Mouse (Mus musculus) neural tube, embryonic 15.5 days (tissue): ENCODE results near the gene Cnih3. TPM values are rescaled to one million over a fixed set of nuclear protein-coding genes. Genes with fewer than 3 reads are reported as not detected.
A peak's percentile ranks its signal among the peaks of the same experiment; 100 is the strongest.

Experiments
- ATAC-seq: fragments of 200-750 bp; cut with Nextera tagmentation; 2 replicates; pipeline ENCODE4 v1.8.0; 2017; ENCODE audit warnings: mild to moderate bottlenecking, moderate TSS enrichment, moderate library complexity; ENCODE audit not compliant: low FRiP score
- H3K27ac ChIP-seq: fragments of 300-500 bp; sonication (generic); replicated peaks from 2 replicates; pipeline ENCODE4 v1.5.1; 2015; ENCODE audit warnings: mild to moderate bottlenecking, inconsistent platforms
- H3K27me3 ChIP-seq: fragments of 300-500 bp; sonication (generic); replicated peaks from 2 replicates; pipeline ENCODE4 v1.6.1; 2015; ENCODE audit warnings: inconsistent platforms
- H3K36me3 ChIP-seq: fragments of 300-500 bp; sonication (generic); 2 replicates; pipeline ENCODE4 v1.6.1; 2015; ENCODE audit warnings: inconsistent platforms
- H3K4me1 ChIP-seq: fragments of 300-500 bp; sonication (generic); 2 replicates; pipeline ENCODE4 v1.6.1; 2015; ENCODE audit warnings: inconsistent platforms
- H3K4me2 ChIP-seq: fragments of 300-500 bp; sonication (generic); 2 replicates; pipeline ENCODE4 v1.6.1; 2015; ENCODE audit warnings: inconsistent platforms, mild to moderate bottlenecking, moderate library complexity
- H3K4me3 ChIP-seq: fragments of 300-500 bp; sonication (generic); replicated peaks from 2 replicates; pipeline ENCODE4 v1.5.1; 2015; ENCODE audit warnings: mild to moderate bottlenecking, inconsistent platforms
- H3K9ac ChIP-seq: fragments of 300-500 bp; sonication (generic); replicated peaks from 2 replicates; pipeline ENCODE4 v1.6.1; 2015; ENCODE audit warnings: mild to moderate bottlenecking, inconsistent platforms
- H3K9me3 ChIP-seq: fragments of 300-500 bp; sonication (generic); replicated peaks from 2 replicates; pipeline ENCODE4 v1.6.1; 2016; ENCODE audit warnings: inconsistent platforms
- WGBS: fragments of 180-500 bp; shearing (Covaris S2); methylation state at CpG from one replicate; pipeline ENCODE4 v1.1.7; 2015; ENCODE audit warnings: mixed read lengths; 5-methylcytosine and 5-hydroxymethylcytosine counted together
- polyA plus RNA-seq: library from polyadenylated mRNA; unstranded; fragments of >200 nt; fragmentation: Nextera tagmentation; extraction: Ambion mirVana; gene quantifications from 2 replicates; pipeline ENCODE4 v1.2.1, GENCODE M21; 2015

Cnih3 gene
- polyA plus RNA-seq, 1 experiment from 2014 or later, result 20.2 TPM

GRCm38 (mm10) chr1:181327636-181328420 lies 24.6 kb upstream of the Cnih3 start:
- WGBS, result 89% methylated on average over 10 of the region's 10 CpGs
- Histone ChIP-seq H3K4me2 (no peak overlapping the region), H3K27me3 (no peaks in the 10 kb centered on the region), H3K36me3 (no peaks in the 10 kb centered on the region), H3K4me1 (no peaks in the 10 kb centered on the region), H3K4me3 (no peak overlapping the region), H3K9me3 (no peaks in the 10 kb centered on the region), H3K27ac (no peak overlapping the region), H3K9ac (no peak overlapping the region)
- ATAC-seq, result no peak

- Histone ChIP-seq H3K9ac (no peak overlapping the region), H3K27ac (no peak overlapping the region), H3K27me3 (no peaks in the 10 kb centered on the region), H3K36me3 (no peaks in the 10 kb centered on the region), H3K4me2 (no peak overlapping the region), H3K4me3 (no peak overlapping the region), H3K4me1 (no peaks in the 10 kb centered on the region), H3K9me3 (no peaks in the 10 kb centered on the region)
- ATAC-seq, result no peak
- 82% methylated on average over 3 of the region's 3 CpGs for WGBS
Measured at GRCm38 (mm10) chr1:181329110-181329509, 23.3 kb upstream of the Cnih3 start.

- Histone ChIP-seq H3K9me3 (no peaks in the 10 kb centered on the region), H3K4me3 (no peak overlapping the region), H3K36me3 (no peaks in the 10 kb centered on the region), H3K4me1 (no peaks in the 10 kb centered on the region), H3K27ac (0 out of 2 replicates have a peak overlapping the region, but pooled peaks have one; percentile 13), H3K27me3 (no peaks in the 10 kb centered on the region), H3K9ac (no peak overlapping the region), H3K4me2 (no peak overlapping the region)
- ATAC-seq, result no peak
- 62% methylated on average over 2 of the region's 2 CpGs for WGBS
Measured at GRCm38 (mm10) chr1:181332597-181332996, 19.8 kb upstream of the Cnih3 start.

GRCm38 (mm10) chr1:181334329-181335018 lies 18.0 kb upstream of the Cnih3 start:
- Histone ChIP-seq H3K4me2 (no peak overlapping the region), H3K4me1 (no peaks in the 10 kb centered on the region), H3K36me3 (no peaks in the 10 kb centered on the region), H3K9me3 (no peaks in the 10 kb centered on the region), H3K4me3 (no peak overlapping the region), H3K27ac (no peak overlapping the region), H3K27me3 (no peaks in the 10 kb centered on the region), H3K9ac (no peak overlapping the region)
- no peak for ATAC-seq
- 89% methylated on average over 6 of the region's 6 CpGs for WGBS

GRCm38 (mm10) chr1:181335019-181335365 lies 17.4 kb upstream of the Cnih3 start:
- Histone ChIP-seq H3K4me2 (no peak overlapping the region), H3K27ac (no peak overlapping the region), H3K36me3 (no peaks in the 10 kb centered on the region), H3K27me3 (no peaks in the 10 kb centered on the region), H3K4me3 (no peak overlapping the region), H3K9ac (no peak overlapping the region), H3K9me3 (no peaks in the 10 kb centered on the region), H3K4me1 (no peaks in the 10 kb centered on the region)
- no peak for ATAC-seq
- WGBS, result 93% methylated on average over 5 of the region's 5 CpGs

- H3K4me2 ChIP-seq, result no peak overlapping the region
- H3K27ac ChIP-seq, result no peak overlapping the region
- no peak overlapping the region for H3K9ac ChIP-seq
- no peak overlapping the region for H3K4me3 ChIP-seq
- no peaks in the 10 kb centered on the region for H3K9me3 ChIP-seq
- no peaks in the 10 kb centered on the region for H3K4me1 ChIP-seq
- ATAC-seq, result no peak
- H3K27me3 ChIP-seq, result no peaks in the 10 kb centered on the region
- no peaks in the 10 kb centered on the region for H3K36me3 ChIP-seq
- WGBS, result 88% methylated on average over 4 of the region's 4 CpGs
Measured at GRCm38 (mm10) chr1:181335388-181335787, 17.0 kb upstream of the Cnih3 start.

GRCm38 (mm10) chr1:181336857-181337256 lies 15.6 kb upstream of the Cnih3 start:
- H3K4me1 ChIP-seq, result no peaks in the 10 kb centered on the region
- H3K9me3 ChIP-seq, result no peaks in the 10 kb centered on the region
- H3K27ac ChIP-seq, result no peak overlapping the region
- H3K36me3 ChIP-seq, result no peaks in the 10 kb centered on the region
- WGBS, result 77% methylated on average over 6 of the region's 6 CpGs
- no peak for ATAC-seq
- no peaks in the 10 kb centered on the region for H3K27me3 ChIP-seq
- H3K9ac ChIP-seq, result no peak overlapping the region
- H3K4me2 ChIP-seq, result no peak overlapping the region
- H3K4me3 ChIP-seq, result no peak overlapping the region

- Histone ChIP-seq H3K4me2 (no peak overlapping the region), H3K27ac (no peak overlapping the region), H3K36me3 (no peaks in the 10 kb centered on the region), H3K27me3 (no peaks in the 10 kb centered on the region), H3K9me3 (no peaks in the 10 kb centered on the region), H3K9ac (no peak overlapping the region), H3K4me1 (no peaks in the 10 kb centered on the region), H3K4me3 (no peak overlapping the region)
- ATAC-seq, result no peak
- 76% methylated on average over 6 of the region's 6 CpGs for WGBS
Measured at GRCm38 (mm10) chr1:181339106-181339505, 13.3 kb upstream of the Cnih3 start.

GRCm38 (mm10) chr1:181345547-181345946 lies 6.9 kb upstream of the Cnih3 start:
- no peak overlapping the region for H3K4me3 ChIP-seq
- ATAC-seq, result no peak

GRCm38 (mm10) chr1:181352043-181352366 lies 423 bp upstream of the Cnih3 start:
- WGBS, result 5% methylated on average over 3 of the region's 3 CpGs
- no peak overlapping the region; the same call in 1 of the 2 replicates for H3K27ac ChIP-seq
- no peaks in the 10 kb centered on the region for H3K36me3 ChIP-seq
- H3K9ac ChIP-seq, result peak overlapping the region; percentile 66
- H3K27me3 ChIP-seq, result peaks cover 39% of the 10 kb centered on the region
- H3K9me3 ChIP-seq, result no peaks in the 10 kb centered on the region
- H3K4me3 ChIP-seq, result peak overlapping the region; percentile 63
- H3K4me2 ChIP-seq, result peak overlapping the region; percentile 100
- no peak for ATAC-seq
- peaks cover 25% of the 10 kb centered on the region for H3K4me1 ChIP-seq

More at GRCm38 (mm10) chr1:181345547-181345946, 6.9 kb upstream of the Cnih3 start:
- WGBS, result 30% methylated on average over 15 of the region's 15 CpGs
- Histone ChIP-seq H3K9ac (no peak overlapping the region), H3K9me3 (no peaks in the 10 kb centered on the region), H3K4me2 (no peak overlapping the region), H3K36me3 (no peaks in the 10 kb centered on the region), H3K4me1 (no peaks in the 10 kb centered on the region), H3K27me3 (peaks cover 4% of the 10 kb centered on the region; the same call in 1 of the 2 replicates), H3K27ac (no peak overlapping the region)

GRCm38 (mm10) chr1:181353200-181354097 lies 1.0 kb downstream of the Cnih3 start:
- Histone ChIP-seq H3K4me1 (peaks cover 25% of the 10 kb centered on the region), H3K27ac (no peak overlapping the region), H3K27me3 (peaks cover 39% of the 10 kb centered on the region), H3K4me2 (peak overlapping the region; percentile 100), H3K9me3 (no peaks in the 10 kb centered on the region), H3K9ac (peak overlapping the region; percentile 66), H3K36me3 (no peaks in the 10 kb centered on the region), H3K4me3 (peak overlapping the region; percentile 63)
- 4% methylated on average over 33 of the region's 33 CpGs for WGBS
- 0 out of 2 replicates have a peak, but pooled peaks have one; percentile 21 for ATAC-seq
